Mouse (Mus musculus) lung, adult 2 months (tissue): ENCODE data around the gene Camta1. TPM values are rescaled to one million over a fixed set of nuclear protein-coding genes. Genes with fewer than 3 reads are reported as not detected.

Experiments used
- DNase-seq: peaks from one replicate; pipeline ENCODE4 v3.0.0; 2022
- H3K4me1 ChIP-seq: fragments of 200-500 bp; 2 replicates; pipeline ENCODE4 v1.6.1; 2011; ENCODE audit warnings: low read length; ENCODE audit not compliant: control insufficient read depth, insufficient read depth
- H3K4me3 ChIP-seq: fragments of 200-500 bp; replicated peaks from 2 replicates; pipeline ENCODE3; 2011; ENCODE audit warnings: low read depth, mild to moderate bottlenecking, control low read depth, low read length; ENCODE audit errors: extremely low read depth
- CTCF ChIP-seq: fragments of 200-500 bp; IDR thresholded peaks from 2 replicates; pipeline ENCODE4 v1.5.1; 2011; ENCODE audit warnings: mild to moderate bottlenecking, low read length, control low read depth; ENCODE audit not compliant: insufficient read depth
- POLR2A ChIP-seq: fragments of 200-500 bp; IDR thresholded peaks from 2 replicates; pipeline ENCODE4 v1.6.1; 2011; ENCODE audit warnings: low read depth, mild to moderate bottlenecking, control low read depth, low read length, borderline replicate concordance; ENCODE audit errors: extremely low read depth
- whole genome bisulfite sequencing: fragments of 180-500 bp; shearing (Covaris S2); methylation state at CpG from one replicate; pipeline ENCODE4 v1.1.7; 2018; 5-methylcytosine and 5-hydroxymethylcytosine counted together
- polyA plus RNA-seq: library from polyadenylated mRNA; depleted of rRNA; stranded (reverse); fragments of >200 nt; gene quantifications from 2 replicates; pipeline ENCODE4 v1.2.3, GENCODE M21; 2012

The Camta1 gene
- polyA plus RNA-seq, 1 experiment, result 10.4 TPM

DNA sequence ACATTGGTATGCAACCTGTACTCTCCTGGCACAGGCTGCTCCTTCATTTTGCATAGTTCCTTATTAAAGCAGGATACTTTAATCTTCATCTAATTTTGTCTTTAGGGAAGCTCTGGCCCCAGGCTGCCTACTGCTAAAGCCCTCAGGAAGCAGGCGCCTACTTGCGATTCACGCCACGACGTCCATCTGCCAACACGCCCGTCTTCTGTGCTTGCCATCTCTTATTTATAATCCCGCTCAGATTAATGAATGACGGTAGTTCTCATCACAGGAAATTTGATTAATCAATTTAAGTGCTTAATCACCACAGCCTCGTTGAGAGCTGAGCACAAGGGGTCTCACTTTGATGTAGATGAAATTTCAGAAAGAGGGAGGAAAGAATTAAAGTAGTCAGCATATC, 546.0 kb downstream of the Camta1 start:
- no peak for DNase-seq
- TF ChIP-seq POLR2A (no peak), CTCF (no peak)
- Histone ChIP-seq H3K4me1 (no peaks in the 10 kb centered on the region), H3K4me3 (no peak overlapping the region)
- WGBS, result 58% methylated on average over 10 of the region's 10 CpGs

DNA sequence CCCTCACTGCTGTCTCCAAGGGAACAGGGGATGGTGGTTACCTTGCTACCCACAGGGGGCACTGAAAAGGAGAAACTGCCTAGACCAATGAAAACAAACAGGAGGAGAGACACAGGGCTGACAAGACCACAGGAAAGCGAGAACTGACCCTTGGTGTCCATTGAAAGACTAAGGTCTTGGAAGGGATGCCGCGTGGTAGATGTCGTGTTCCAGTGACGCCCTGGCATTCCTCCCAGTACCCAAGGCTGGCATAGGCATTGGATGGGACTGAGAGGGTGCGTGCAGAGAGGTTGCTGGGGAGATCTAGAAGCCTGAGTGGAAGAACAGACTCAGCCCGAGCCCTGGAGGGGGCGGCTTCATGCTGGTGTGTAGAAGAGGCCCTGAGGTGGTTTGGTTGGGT, 550.9 kb downstream of the Camta1 start:
- Histone ChIP-seq H3K4me1 (no peaks in the 10 kb centered on the region), H3K4me3 (no peak overlapping the region)
- 71% methylated on average over 8 of the region's 8 CpGs for WGBS
- no peak for TF ChIP-seq POLR2A
- TF ChIP-seq CTCF, result no peak
- DNase-seq, result no peak

DNA sequence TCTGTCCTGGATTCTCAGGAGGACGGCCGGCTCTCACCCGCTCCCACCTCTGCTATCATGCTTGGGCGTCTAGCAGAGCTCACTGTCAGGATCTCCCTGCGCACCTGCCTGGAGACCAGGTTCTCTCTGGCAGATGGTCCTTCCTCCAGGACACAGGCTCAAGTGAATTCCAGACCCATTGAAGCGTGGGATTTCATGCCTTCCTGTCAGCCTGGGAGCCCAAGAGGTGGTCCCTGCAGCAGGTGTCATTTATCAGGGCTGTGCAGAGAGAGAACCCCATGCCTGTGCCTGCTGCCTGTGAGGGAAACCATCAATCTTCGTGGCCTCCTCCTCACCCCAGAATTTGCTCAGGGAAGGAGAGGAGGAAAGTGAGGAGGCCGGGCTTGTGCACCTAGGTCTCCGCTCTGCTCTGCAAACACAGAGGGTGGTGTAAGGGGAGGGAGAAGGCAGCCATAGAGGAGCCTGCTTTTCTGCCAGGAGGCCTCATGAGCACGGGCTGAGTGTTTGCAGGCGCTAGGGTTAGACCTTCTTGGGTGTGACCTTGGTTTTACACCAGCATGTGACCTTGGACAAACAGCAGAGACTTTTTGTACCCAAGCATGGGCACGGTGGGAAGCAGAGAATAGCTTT, 551.5 kb downstream of the Camta1 start:
- H3K4me1 ChIP-seq, result no peaks in the 10 kb centered on the region
- 28% methylated on average over 12 of the region's 12 CpGs for WGBS
- TF ChIP-seq CTCF (no peak), POLR2A (no peak)

DNA sequence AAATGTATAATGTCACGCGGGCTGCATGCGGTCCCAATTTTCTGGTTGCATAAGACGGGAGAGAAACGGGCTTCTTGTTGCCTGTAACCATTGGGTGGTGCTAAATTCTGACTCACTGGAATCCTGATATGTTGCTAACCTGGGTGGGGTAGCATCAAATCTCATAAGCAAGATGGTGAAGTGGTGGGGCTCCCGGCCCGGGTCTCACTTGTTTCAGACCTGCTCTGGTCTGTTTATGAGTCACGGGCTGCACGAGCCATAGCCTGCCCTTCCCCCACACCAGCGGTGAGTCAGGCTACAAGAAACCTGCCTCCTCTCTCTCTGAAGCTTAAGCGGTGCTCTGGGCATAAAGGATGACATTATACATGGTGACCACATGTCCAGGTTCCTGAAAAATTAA, 554.8 kb downstream of the Camta1 start:
- no peak for TF ChIP-seq POLR2A
- TF ChIP-seq CTCF, result no peak
- no peak for DNase-seq
- Histone ChIP-seq H3K4me1 (no peaks in the 10 kb centered on the region), H3K4me3 (no peak overlapping the region)
- 74% methylated on average over 11 of the region's 11 CpGs for WGBS

More for the DNA sequence above, 551.5 kb downstream of the Camta1 start:
- no peak overlapping the region for H3K4me3 ChIP-seq
- DNase-seq, result no peak

DNA sequence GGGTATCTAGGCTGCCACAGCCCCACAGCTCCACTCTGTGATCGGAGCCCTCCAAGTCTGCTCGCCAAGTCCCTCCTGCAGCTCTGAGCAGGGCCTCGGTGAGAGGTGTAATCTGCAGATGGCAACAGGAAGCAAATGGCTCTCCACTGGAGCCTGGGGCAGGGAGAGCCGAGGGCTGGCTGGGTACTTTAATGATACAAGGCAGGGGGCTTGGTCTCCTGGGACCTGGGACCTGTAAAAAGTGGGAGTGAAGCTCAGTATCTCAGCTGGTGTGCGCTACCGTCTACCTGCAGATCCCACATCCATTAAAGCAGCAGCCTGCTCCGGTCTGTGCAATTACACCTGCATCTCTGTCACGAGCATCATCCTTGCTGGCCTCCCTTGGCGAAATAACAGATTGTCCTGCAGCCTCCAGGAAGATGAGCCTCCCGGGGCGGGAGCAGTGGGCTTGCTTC, 555.3 kb downstream of the Camta1 start:
- Histone ChIP-seq H3K4me3 (no peak overlapping the region), H3K4me1 (no peaks in the 10 kb centered on the region)
- TF ChIP-seq POLR2A (no peak), CTCF (no peak)
- DNase-seq, result no peak
- WGBS, result 53% methylated on average over 11 of the region's 11 CpGs

DNA sequence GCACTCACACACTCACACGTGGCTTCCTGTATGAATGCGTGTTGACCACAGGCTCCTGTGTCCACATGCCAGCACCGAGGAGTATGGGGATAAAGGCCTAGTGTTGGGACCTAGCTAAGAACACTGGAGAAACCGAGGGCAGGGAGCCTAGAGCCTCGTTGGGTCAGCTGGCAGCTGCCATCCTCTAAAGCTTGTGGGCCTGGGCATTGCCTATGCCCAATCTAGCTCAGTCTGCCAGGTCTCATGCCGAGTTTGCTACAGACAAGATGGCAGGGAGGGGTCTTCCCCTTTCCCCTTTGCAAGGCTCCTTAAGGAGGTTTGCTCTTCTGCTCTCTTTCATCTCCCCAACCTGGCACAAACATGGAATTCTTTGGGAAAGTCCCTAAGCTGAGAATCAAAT, 555.9 kb downstream of the Camta1 start:
- no peak overlapping the region for H3K4me3 ChIP-seq
- whole genome bisulfite sequencing, result 74% methylated on average over 6 of the region's 6 CpGs
- no peak for DNase-seq
- TF ChIP-seq CTCF, result no peak
- TF ChIP-seq POLR2A, result no peak
- H3K4me1 ChIP-seq, result no peaks in the 10 kb centered on the region

DNA sequence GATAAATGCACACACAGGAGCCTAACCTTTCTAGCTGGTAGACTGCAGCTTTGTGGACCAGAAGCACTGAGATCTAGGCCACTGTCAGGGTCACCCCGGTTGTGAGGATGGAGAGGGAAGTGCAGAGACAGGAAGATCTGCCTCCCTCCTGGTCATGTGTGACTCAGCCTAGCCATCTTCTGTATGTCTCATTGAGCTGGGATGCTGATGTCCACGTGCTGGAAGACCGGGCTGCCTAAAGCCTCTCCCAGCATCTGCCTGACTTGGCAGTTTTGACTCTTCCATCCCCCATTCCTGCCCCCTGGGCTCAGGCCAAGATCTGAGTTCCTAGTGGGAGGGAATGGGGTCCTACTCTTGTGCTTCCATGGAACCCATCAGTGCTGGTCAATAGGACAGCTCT, 557.7 kb downstream of the Camta1 start:
- 75% methylated on average over 3 of the region's 3 CpGs for WGBS

DNA sequence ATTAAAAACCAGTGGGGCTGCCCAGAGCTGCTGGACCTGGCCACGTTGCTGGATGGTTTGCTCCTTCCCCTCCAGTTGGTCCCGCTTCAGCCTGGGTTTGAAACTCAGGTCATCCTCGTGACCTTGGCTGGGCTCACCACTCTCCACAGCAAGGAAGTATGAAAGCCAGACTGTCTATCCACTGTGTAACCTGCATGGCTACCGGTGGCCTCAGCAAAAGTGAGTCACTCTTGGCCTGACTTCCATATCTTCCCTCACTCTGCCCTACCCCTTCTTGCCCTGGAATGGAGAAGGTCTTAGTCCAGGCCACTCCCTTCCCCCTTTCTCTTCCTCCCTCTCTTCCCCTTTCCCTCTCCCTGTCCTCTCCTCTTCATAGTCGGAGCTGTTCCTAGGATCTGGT, 558.2 kb downstream of the Camta1 start:
- Histone ChIP-seq H3K4me3 (no peak overlapping the region), H3K4me1 (no peaks in the 10 kb centered on the region)
- TF ChIP-seq POLR2A (no peak), CTCF (no peak)
- 68% methylated on average over 5 of the region's 5 CpGs for WGBS
- DNase-seq, result no peak

More for the DNA sequence above, 557.7 kb downstream of the Camta1 start:
- DNase-seq, result no peak
- Histone ChIP-seq H3K4me3 (no peak overlapping the region), H3K4me1 (no peaks in the 10 kb centered on the region)
- TF ChIP-seq CTCF, result no peak

DNA sequence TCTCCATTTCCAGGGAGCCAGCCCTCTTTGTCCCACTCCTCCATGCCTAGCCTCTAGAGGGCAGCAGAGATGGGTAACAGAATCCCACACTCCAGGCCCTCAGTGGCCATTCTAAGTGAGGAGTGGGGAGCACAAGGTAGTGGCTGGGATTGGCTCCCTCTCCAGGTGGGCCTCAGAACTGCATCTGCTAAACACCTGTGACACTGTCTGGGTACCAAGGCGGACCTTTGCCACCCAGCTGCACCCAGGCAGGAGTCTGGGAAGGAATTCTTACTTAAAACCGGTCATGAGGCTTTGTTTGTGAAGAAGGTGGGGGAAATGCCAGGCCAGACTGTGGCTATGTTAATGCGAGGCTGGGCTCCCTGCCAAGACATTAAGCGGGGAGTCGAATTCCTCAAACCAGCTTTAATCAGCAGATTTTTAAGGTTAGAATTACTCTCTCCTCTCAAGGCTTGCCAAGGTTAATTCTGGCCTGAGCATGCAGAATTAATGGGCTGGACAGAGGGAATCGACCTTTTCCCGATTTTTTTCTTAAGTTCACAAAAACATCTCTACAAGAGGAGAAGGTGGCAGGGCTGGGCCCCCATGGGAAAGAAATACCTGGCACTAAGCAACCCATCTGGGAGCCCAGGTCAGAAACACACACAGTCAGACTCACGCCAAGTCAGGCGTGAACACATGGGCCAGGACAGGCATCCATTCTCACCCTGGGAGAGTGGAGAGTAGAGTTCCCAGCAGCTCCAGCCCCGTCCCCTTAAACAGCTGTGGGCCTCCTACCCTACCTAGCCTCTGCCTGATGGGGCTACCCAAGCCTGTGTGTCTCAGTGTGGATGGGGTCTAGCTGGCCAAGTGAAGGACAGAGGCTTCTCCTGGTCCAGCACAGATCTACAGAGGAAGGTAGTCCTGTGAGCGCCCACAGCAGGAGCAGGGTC, 559.2 kb downstream of the Camta1 start:
- DNase-seq, result peak; percentile 4
- Histone ChIP-seq H3K4me1 (no peaks in the 10 kb centered on the region), H3K4me3 (no peak overlapping the region)
- WGBS, result 44% methylated on average over 11 of the region's 11 CpGs
- TF ChIP-seq POLR2A, result no peak
- TF ChIP-seq CTCF, result peak; percentile 54; the same call in 1 of the 2 replicates

DNA sequence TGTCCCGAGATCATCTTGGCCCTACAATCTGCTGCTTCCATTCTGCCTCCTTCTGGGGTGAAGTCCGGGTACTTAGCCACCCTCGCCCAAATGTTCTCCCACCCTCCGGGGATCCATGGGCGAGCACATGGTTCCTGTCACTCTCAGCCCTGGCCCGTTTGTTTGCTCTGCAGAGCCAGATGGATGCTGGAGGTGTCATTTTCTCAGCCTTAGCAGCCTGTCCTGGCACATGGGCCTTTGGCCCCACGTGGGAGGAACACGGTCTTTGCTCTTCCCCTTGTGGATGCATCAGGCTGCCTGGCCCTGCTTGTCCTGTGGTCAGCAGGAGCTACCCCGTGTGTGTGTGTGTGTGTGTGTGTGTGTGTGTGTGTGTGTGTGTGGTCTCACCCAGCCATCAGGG, 560.3 kb downstream of the Camta1 start:
- DNase-seq, result no peak
- WGBS, result 29% methylated on average over 9 of the region's 9 CpGs

More for the DNA sequence above, 560.3 kb downstream of the Camta1 start:
- no peak overlapping the region for H3K4me3 ChIP-seq
- no peaks in the 10 kb centered on the region for H3K4me1 ChIP-seq
- TF ChIP-seq CTCF, result no peak
